Mouse (Mus musculus): ENCODE results near the gene Tmem158. TPM values are rescaled to one million over a fixed set of nuclear protein-coding genes. Genes with fewer than 3 reads are reported as not detected.

Gene Tmem158
- 1.8 TPM for polyA plus RNA-seq (2014; fragmentation: Illumina TruSeq; extraction: RNeasy Lipid Tissue Mini Kit (QIAGEN cat#74804); ENCODE audit: low read depth, low replicate concordance)

GRCm38 (mm10) chr9:123260611-123261021 is at the start of gene Tmem158:
Gene Tmem158, minus strand, starts transcription at chr9:123260764.

GRCm38 (mm10) chr9:123215621-123216440 is 44.7 kb downstream of the Tmem158 start, which contains the start of gene Cdcp1:
Gene Cdcp1, minus strand, starts transcription at chr9:123216038.

Other genes with a start within 250 kb of the Tmem158 start
- gene Tmem42, start 239.4 kb downstream of the Tmem158 start, polyA plus RNA-seq (2014; fragmentation: Illumina TruSeq; extraction: RNeasy Lipid Tissue Mini Kit (QIAGEN cat#74804); ENCODE audit: low read depth, low replicate concordance) = 20.1 TPM
- not detected for gene Tgm4, start 226.0 kb downstream of the Tmem158 start, polyA plus RNA-seq (2014; fragmentation: Illumina TruSeq; extraction: RNeasy Lipid Tissue Mini Kit (QIAGEN cat#74804); ENCODE audit: low read depth, low replicate concordance)
- 32.8 TPM for gene Zdhhc3, start 147.6 kb downstream of the Tmem158 start, polyA plus RNA-seq (2014; fragmentation: Illumina TruSeq; extraction: RNeasy Lipid Tissue Mini Kit (QIAGEN cat#74804); ENCODE audit: low read depth, low replicate concordance)
- gene Exosc7, start 147.5 kb downstream of the Tmem158 start, polyA plus RNA-seq (2014; fragmentation: Illumina TruSeq; extraction: RNeasy Lipid Tissue Mini Kit (QIAGEN cat#74804); ENCODE audit: low read depth, low replicate concordance) = 33.1 TPM
- 96.5 TPM for gene Clec3b, start 109.8 kb downstream of the Tmem158 start, polyA plus RNA-seq (2014; fragmentation: Illumina TruSeq; extraction: RNeasy Lipid Tissue Mini Kit (QIAGEN cat#74804); ENCODE audit: low read depth, low replicate concordance)
- 0.58 TPM for gene Cdcp1, start 44.7 kb downstream of the Tmem158 start, polyA plus RNA-seq (2014; fragmentation: Illumina TruSeq; extraction: RNeasy Lipid Tissue Mini Kit (QIAGEN cat#74804); ENCODE audit: low read depth, low replicate concordance)
- gene Lars2, start 106.2 kb upstream of the Tmem158 start, polyA plus RNA-seq (2014; fragmentation: Illumina TruSeq; extraction: RNeasy Lipid Tissue Mini Kit (QIAGEN cat#74804); ENCODE audit: low read depth, low replicate concordance) = 48.0 TPM
- 39.9 TPM for gene Limd1, start 217.9 kb upstream of the Tmem158 start, polyA plus RNA-seq (2014; fragmentation: Illumina TruSeq; extraction: RNeasy Lipid Tissue Mini Kit (QIAGEN cat#74804); ENCODE audit: low read depth, low replicate concordance)

Data from heart, adult 10 weeks (tissue).